Mouse (Mus musculus) intestine, embryonic 15.5 days (tissue): ENCODE measurements around the gene Slc2a10. TPM values are rescaled to one million over a fixed set of nuclear protein-coding genes. Genes with fewer than 3 reads are reported as not detected.

ENCODE experiments used
- ATAC-seq: fragments of 200-750 bp; cut with Nextera tagmentation; 2 replicates; pipeline ENCODE4 v1.8.0; 2017; ENCODE audit warnings: moderate TSS enrichment, moderate library complexity
- H3K27ac ChIP-seq: fragments of 300-500 bp; sonication (generic); 2 replicates; pipeline ENCODE4 v1.5.1; 2015; ENCODE audit warnings: mild to moderate bottlenecking, inconsistent platforms
- H3K27me3 ChIP-seq: fragments of 300-500 bp; sonication (generic); replicated peaks from 2 replicates; pipeline ENCODE4 v1.6.1; 2015; ENCODE audit warnings: inconsistent platforms
- H3K36me3 ChIP-seq: fragments of 300-500 bp; sonication (generic); 2 replicates; pipeline ENCODE4 v1.6.1; 2015; ENCODE audit warnings: inconsistent platforms
- H3K4me1 ChIP-seq: fragments of 300-500 bp; sonication (generic); replicated peaks from 2 replicates; pipeline ENCODE4 v1.6.1; 2015; ENCODE audit warnings: inconsistent platforms
- H3K4me2 ChIP-seq: fragments of 300-500 bp; sonication (generic); replicated peaks from 2 replicates; pipeline ENCODE4 v1.6.1; 2015; ENCODE audit warnings: mild to moderate bottlenecking, inconsistent platforms
- H3K4me3 ChIP-seq: fragments of 300-500 bp; sonication (generic); replicated peaks from 2 replicates; pipeline ENCODE4 v1.5.1; 2015; ENCODE audit warnings: inconsistent platforms
- H3K9ac ChIP-seq: fragments of 300-500 bp; sonication (generic); 2 replicates; pipeline ENCODE4 v1.6.1; 2015; ENCODE audit warnings: inconsistent platforms
- H3K9me3 ChIP-seq: fragments of 300-500 bp; sonication (generic); 2 replicates; pipeline ENCODE4 v1.6.1; 2016; ENCODE audit warnings: inconsistent platforms
- WGBS: fragments of 180-500 bp; shearing (Covaris S2); methylation state at CpG from one replicate; pipeline ENCODE4 v1.1.7; 2015; 5-methylcytosine and 5-hydroxymethylcytosine counted together
- polyA plus RNA-seq: library from polyadenylated mRNA; unstranded; fragments of >200 nt; fragmentation: Nextera tagmentation; extraction: Ambion mirVana; gene quantifications from 2 replicates; pipeline ENCODE4 v1.2.1, GENCODE M21; 2015

Slc2a10 gene
- polyA plus RNA-seq, 1 experiment from 2014 or later, result 4.7 TPM

DNA sequence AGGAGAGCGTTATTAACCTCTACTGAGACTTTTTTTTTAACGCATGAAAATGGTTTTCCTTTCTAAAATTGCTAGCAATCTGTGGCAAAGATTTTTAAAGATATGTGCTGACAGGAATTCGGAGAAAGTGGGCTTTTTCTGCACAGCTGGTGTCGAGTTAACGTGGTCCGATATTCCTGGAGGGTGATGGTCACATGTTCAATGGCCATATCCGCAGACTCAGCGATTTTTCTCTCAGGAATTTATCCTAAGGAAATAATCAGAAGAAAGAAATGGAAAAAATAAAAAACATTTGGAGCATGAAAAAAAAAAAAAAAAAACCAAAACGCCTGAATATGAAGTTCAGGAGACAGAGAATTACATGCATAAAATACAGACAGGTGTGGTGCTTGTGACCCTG lies 64.2 kb downstream of the Slc2a10 start:
- 74% methylated on average over 9 of the region's 9 CpGs for WGBS
- peaks cover 12% of the 10 kb centered on the region for H3K4me1 ChIP-seq
- ATAC-seq, result no peak

DNA sequence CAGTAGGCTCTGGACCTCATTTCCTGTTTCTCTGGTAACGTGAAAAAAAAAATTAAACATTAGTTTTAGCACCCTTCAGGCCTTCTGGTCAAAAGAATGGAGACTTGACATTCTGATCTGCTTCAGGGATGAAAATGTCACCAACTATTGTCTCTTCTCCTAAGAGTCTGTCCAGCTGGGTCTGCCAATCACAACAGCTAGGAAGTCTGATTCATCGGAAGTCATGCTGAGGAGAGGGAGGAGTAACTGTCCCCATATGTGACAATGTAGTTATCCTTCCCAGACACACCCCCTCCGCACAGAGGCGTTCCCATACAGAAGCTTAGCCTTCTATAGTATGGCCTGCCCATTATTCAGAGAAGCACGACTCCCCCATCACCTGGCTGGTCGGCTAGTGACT lies 65.3 kb downstream of the Slc2a10 start:
- 74% methylated on average over 6 of the region's 6 CpGs for WGBS
- Histone ChIP-seq H3K27ac (no peak overlapping the region), H3K36me3 (no peaks in the 10 kb centered on the region), H3K9ac (no peak overlapping the region), H3K4me3 (no peak overlapping the region), H3K4me2 (no peak overlapping the region), H3K27me3 (peaks cover 12% of the 10 kb centered on the region), H3K9me3 (no peaks in the 10 kb centered on the region), H3K4me1 (0 out of 2 replicates have a peak, but pooled peaks cover 3% of the 10 kb centered on the region)
- no peak for ATAC-seq

More for the DNA sequence above, 64.2 kb downstream of the Slc2a10 start:
- peaks cover 21% of the 10 kb centered on the region for H3K27me3 ChIP-seq
- H3K27ac ChIP-seq, result no peak overlapping the region
- H3K9ac ChIP-seq, result no peak overlapping the region
- H3K9me3 ChIP-seq, result no peaks in the 10 kb centered on the region
- H3K36me3 ChIP-seq, result no peaks in the 10 kb centered on the region
- H3K4me2 ChIP-seq, result no peak overlapping the region
- H3K4me3 ChIP-seq, result no peak overlapping the region

Other genes with a start within 250 kb of the Slc2a10 start
- gene Slc35c2, start 215.9 kb upstream of the Slc2a10 start, polyA plus RNA-seq, result 83.6 and 98.3 TPM in 2 replicates
- 58.1 and 63.0 TPM in 2 replicates for gene Elmo2, start 177.3 kb upstream of the Slc2a10 start, polyA plus RNA-seq
- gene Zfp663, start 135.1 kb upstream of the Slc2a10 start, polyA plus RNA-seq, result 0.75 and 1.1 TPM in 2 replicates
- 4.9 and 5.0 TPM in 2 replicates for gene Zfp334, start 115.5 kb upstream of the Slc2a10 start, polyA plus RNA-seq
- gene Ocstamp, start 103.4 kb upstream of the Slc2a10 start, polyA plus RNA-seq, result 0.61 and 0.64 TPM in 2 replicates
- 0.36 and 0.51 TPM in 2 replicates for gene Slc13a3, start 30.6 kb upstream of the Slc2a10 start, polyA plus RNA-seq
- 29.1 and 30.6 TPM in 2 replicates for gene Trp53rka, start 10.5 kb upstream of the Slc2a10 start, polyA plus RNA-seq
- 0.84 and 1.3 TPM in 2 replicates for gene Eya2, start 91.2 kb downstream of the Slc2a10 start, polyA plus RNA-seq